In genomic region chr2:35607476-35607875, GRCm38 (mm10) we compare ENCODE assay signal across 25 mouse cellular contexts. TPM values are rescaled to one million over a fixed set of nuclear protein-coding genes. Genes with fewer than 3 reads are reported as not detected.
DNase-seq lines count a peak whose midpoint lies in the region; ATAC-seq lines count a peak whose summit lies in the region.
"Had no signal": no experiment of that assay in that cellular context is flagged by ENCODE, and none has a peak within 500 bp of the region (broad histone marks: within the 10 kb centered on the region; RNA-seq: fewer than 3 reads in every experiment).

No protein-coding gene starts in this region.

- 0 out of 2 replicates have a peak overlapping the region, but pooled peaks have one; percentile 65 for H3K9ac ChIP-seq in heart, embryonic 13.5 days
- H3K9ac ChIP-seq in midbrain, embryonic 12.5 days (replicated peaks), result no peak overlapping the region; the same call in 1 of the 2 replicates
- no peak overlapping the region for H3K9ac ChIP-seq in midbrain, embryonic 13.5 days (replicated peaks)
- H3K9ac ChIP-seq in neural tube, embryonic 11.5 days (ENCODE audit: low read length), result no peak overlapping the region
- H3K9ac ChIP-seq: embryonic facial prominence, embryonic 15.5 days; hindbrain, embryonic 15.5 days; limb, embryonic 12.5 days; liver, embryonic 13.5 days had no signal

- no peak for DNase-seq in heart, adult 8-10 months (ENCODE audit: low spot score)
- DNase-seq in neural tube, embryonic 11.5 days (ENCODE audit: low spot score), result peak; percentile 48
- DNase-seq in c-Kit-positive CD71-positive TER-119-positive erythroid progenitor cells, embryonic 14.5 days (ENCODE audit: low spot score), result no peak
- DNase-seq in layer of hippocampus, postnatal 36 days, result no peak
- DNase-seq: adrenal gland, adult 8-10 months; cerebellum, adult 18-20 months; cerebellum, postnatal 25 days; heart, postnatal 10 days; kidney, postnatal 25 days; liver, embryonic 13.5 days; lung, adult 2 months; lung, postnatal 14 days; right cerebral cortex, adult 18-20 months; right cerebral cortex, postnatal 4 days; thymus, postnatal 14 days had no signal

- H3K4me2 ChIP-seq in heart, embryonic 13.5 days, result no peak overlapping the region
- H3K4me2 ChIP-seq in midbrain, embryonic 12.5 days (replicated peaks), result no peak overlapping the region
- H3K4me2 ChIP-seq in midbrain, embryonic 13.5 days (replicated peaks), result no peak overlapping the region
- no peak overlapping the region for H3K4me2 ChIP-seq in neural tube, embryonic 11.5 days (ENCODE audit: low read depth)
- H3K4me2 ChIP-seq: embryonic facial prominence, embryonic 15.5 days; heart, embryonic 11.5 days; hindbrain, embryonic 15.5 days; limb, embryonic 12.5 days; liver, embryonic 13.5 days had no signal

- no peak overlapping the region for H3K4me3 ChIP-seq in heart, embryonic 13.5 days
- no peak overlapping the region for H3K4me3 ChIP-seq in midbrain, embryonic 12.5 days
- no peak overlapping the region for H3K4me3 ChIP-seq in midbrain, embryonic 13.5 days (replicated peaks)
- H3K4me3 ChIP-seq in neural tube, embryonic 11.5 days (ENCODE audit: low read depth, low read length), result no peak overlapping the region
- H3K4me3 ChIP-seq: embryonic facial prominence, embryonic 15.5 days; hindbrain, embryonic 15.5 days; layer of hippocampus, adult 2 months; limb, embryonic 12.5 days; liver, embryonic 13.5 days had no signal

- no peak overlapping the region for H3K27ac ChIP-seq in heart, embryonic 13.5 days (replicated peaks)
- 0 out of 2 replicates have a peak overlapping the region, but pooled peaks have one; percentile 10 for H3K27ac ChIP-seq in midbrain, embryonic 12.5 days (replicated peaks)
- no peak overlapping the region for H3K27ac ChIP-seq in midbrain, embryonic 13.5 days
- no peak overlapping the region for H3K27ac ChIP-seq in neural tube, embryonic 11.5 days (ENCODE audit: low read depth, low read length)
- H3K27ac ChIP-seq: embryonic facial prominence, embryonic 15.5 days; hindbrain, embryonic 15.5 days; layer of hippocampus, adult 2 months; limb, embryonic 12.5 days; liver, embryonic 13.5 days had no signal

- no peaks in the 10 kb centered on the region for H3K27me3 ChIP-seq in heart, embryonic 13.5 days (replicated peaks)
- H3K27me3 ChIP-seq in midbrain, embryonic 12.5 days, result peaks cover 11% of the 10 kb centered on the region; the same call in 1 of the 2 replicates
- H3K27me3 ChIP-seq in midbrain, embryonic 13.5 days, result no peaks in the 10 kb centered on the region; the same call in none of the 2 replicates
- no peaks in the 10 kb centered on the region for H3K27me3 ChIP-seq in neural tube, embryonic 11.5 days (ENCODE audit: control insufficient read depth, insufficient read depth, low read length)
- H3K27me3 ChIP-seq: embryonic facial prominence, embryonic 15.5 days; hindbrain, embryonic 15.5 days; limb, embryonic 12.5 days; liver, embryonic 13.5 days had no signal

- no peaks in the 10 kb centered on the region for H3K9me3 ChIP-seq in heart, embryonic 13.5 days
- no peaks in the 10 kb centered on the region for H3K9me3 ChIP-seq in midbrain, embryonic 12.5 days
- H3K9me3 ChIP-seq in midbrain, embryonic 13.5 days, result no peaks in the 10 kb centered on the region
- H3K9me3 ChIP-seq in neural tube, embryonic 11.5 days (ENCODE audit: control insufficient read depth, low read length), result no peaks in the 10 kb centered on the region
- H3K9me3 ChIP-seq: embryonic facial prominence, embryonic 15.5 days; hindbrain, embryonic 15.5 days; limb, embryonic 12.5 days; liver, embryonic 13.5 days had no signal

- H3K36me3 ChIP-seq in heart, embryonic 13.5 days, result no peaks in the 10 kb centered on the region
- no peaks in the 10 kb centered on the region for H3K36me3 ChIP-seq in midbrain, embryonic 12.5 days
- no peaks in the 10 kb centered on the region for H3K36me3 ChIP-seq in midbrain, embryonic 13.5 days
- H3K36me3 ChIP-seq in neural tube, embryonic 11.5 days (ENCODE audit: control insufficient read depth, insufficient read depth, low read length), result no peaks in the 10 kb centered on the region
- H3K36me3 ChIP-seq: embryonic facial prominence, embryonic 15.5 days; hindbrain, embryonic 15.5 days; limb, embryonic 12.5 days; liver, embryonic 13.5 days had no signal

- peaks cover 98% of the 10 kb centered on the region for H3K4me1 ChIP-seq in heart, embryonic 13.5 days
- peaks cover 44% of the 10 kb centered on the region for H3K4me1 ChIP-seq in midbrain, embryonic 12.5 days
- H3K4me1 ChIP-seq in midbrain, embryonic 13.5 days (replicated peaks), result peaks cover 48% of the 10 kb centered on the region
- peaks cover 33% of the 10 kb centered on the region for H3K4me1 ChIP-seq in neural tube, embryonic 11.5 days (ENCODE audit: control insufficient read depth, insufficient read depth, low read length)

- WGBS in heart, embryonic 13.5 days, result 40% methylated on average over 8 of the region's 8 CpGs
- 24% methylated on average over 8 of the region's 8 CpGs for WGBS in midbrain, embryonic 12.5 days
- WGBS in midbrain, embryonic 13.5 days, result 8% methylated on average over 8 of the region's 8 CpGs
- WGBS in neural tube, embryonic 11.5 days, result 13% methylated on average over 8 of the region's 8 CpGs

- no peak for ATAC-seq in heart, embryonic 13.5 days (ENCODE audit: extremely low read depth, insufficient number of reproducible peaks, low FRiP score, low TSS enrichment)
- no peak for ATAC-seq in midbrain, embryonic 12.5 days (ENCODE audit: low FRiP score, low read depth)
- no peak for ATAC-seq in midbrain, embryonic 13.5 days
- ATAC-seq in neural tube, embryonic 11.5 days (ENCODE audit: insufficient read depth, low FRiP score, low TSS enrichment), result peak; percentile 27; the same call in 1 of the 2 replicates
- ATAC-seq: activated CD4-positive, CD25-positive, alpha-beta regulatory T cell, adult 4 months; intestine, embryonic 16.5 days had no signal

RNA-seq across cellular contexts. Expression of gene Dab2ip, which starts 49.4 kb away (rescaled TPM):
- 40.0 and 48.9 TPM in 2 replicates for polyA plus RNA-seq in heart, embryonic 13.5 days (2015; fragmentation: Nextera tagmentation; extraction: Ambion mirVana)
- total RNA-seq in heart, adult 8-10 months (2022), result 10 to 100 TPM; 41.4 to 47.5 (median 46.5) TPM
- polyA plus RNA-seq in midbrain, embryonic 12.5 days (2016; fragmentation: Nextera tagmentation; extraction: Ambion mirVana), result 47.9 and 48.3 TPM in 2 replicates
- polyA plus RNA-seq in midbrain, embryonic 13.5 days (2015; fragmentation: Nextera tagmentation; extraction: Ambion mirVana), result 36.2 and 36.3 TPM in 2 replicates
- 54.4 and 61.2 TPM in 2 replicates for polyA plus RNA-seq in neural tube, embryonic 11.5 days (2014; fragmentation: Nextera tagmentation; extraction: Ambion mirVana)
- total RNA-seq in layer of hippocampus, postnatal 36 days (2021), result 100 to 1,000 TPM; 102 to 108 TPM
